Mouse (Mus musculus): Measurements from ENCODE around the gene Ss18l1. TPM values are rescaled to one million over a fixed set of nuclear protein-coding genes. Genes with fewer than 3 reads are reported as not detected.

Gene Ss18l1
- total and polyA plus RNA-seq, 3 experiments: 3.1 to 4.3 TPM; not detected in 1

DNA sequence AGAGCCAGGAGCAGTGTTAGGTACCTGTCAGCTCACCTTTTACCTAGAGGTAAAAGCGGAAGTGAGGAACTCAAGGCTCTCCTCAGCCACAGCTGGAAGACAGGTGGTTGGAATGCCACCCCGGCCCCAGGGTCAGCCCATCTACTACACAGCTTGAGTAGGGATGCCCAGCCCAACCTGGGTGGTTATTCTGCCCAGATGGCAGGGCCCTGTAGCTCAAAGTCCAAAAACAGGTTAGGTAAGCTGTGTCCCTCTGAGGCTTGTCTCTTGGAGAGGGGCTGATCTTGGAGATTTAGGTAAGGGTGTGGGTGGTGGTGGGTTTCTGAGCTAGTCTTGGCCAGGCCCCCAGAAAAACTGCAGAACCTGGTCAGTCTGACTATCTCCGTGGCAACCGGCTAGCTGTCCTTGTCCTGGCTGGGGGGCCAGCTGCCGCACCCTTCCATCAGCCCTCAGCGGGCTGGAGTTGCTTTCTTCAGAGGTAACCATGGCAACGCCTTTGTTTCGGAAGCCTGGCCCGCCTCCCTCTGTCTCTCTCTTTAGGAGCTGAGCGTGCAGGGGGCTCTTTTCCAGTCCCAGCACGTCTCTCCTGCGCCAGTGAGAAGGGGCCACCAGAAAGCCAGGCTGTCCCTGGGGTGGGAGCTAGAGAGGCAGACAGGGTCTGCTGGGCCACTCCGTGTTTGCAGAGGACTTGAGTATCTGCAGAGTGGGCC is 75.3 kb downstream of the Ss18l1 start:
- H3K27ac ChIP-seq (ENCODE audit: control insufficient read depth, low read depth, low read length): no peak overlapping the region
- no peak for TF ChIP-seq POLR2AphosphoS5 (IDR thresholded peaks at IDR 0.05; ENCODE audit: borderline replicate concordance, low read depth, low read length)
- TF ChIP-seq MEF2A (IDR thresholded peaks at IDR 0.05; ENCODE audit: extremely low read depth, insufficient replicate concordance, low read depth, low read length, poor library complexity, severe bottlenecking): no peak
- no peak for TF ChIP-seq TBP (IDR thresholded peaks at IDR 0.05; ENCODE audit: low read depth, low read length)
- no peak for TF ChIP-seq JUND (IDR thresholded peaks at IDR 0.05; ENCODE audit: low read depth, low read length)
- no peak for TF ChIP-seq MAFK (IDR thresholded peaks at IDR 0.05; ENCODE audit: borderline replicate concordance, low read depth, low read length)
- no peak for TF ChIP-seq ZKSCAN1 (IDR thresholded peaks at IDR 0.05; ENCODE audit: low read depth, low read length)
- TF ChIP-seq CHD2 (IDR thresholded peaks at IDR 0.05; ENCODE audit: low read length): no peak
- TF ChIP-seq ZNF384 (IDR thresholded peaks at IDR 0.05; ENCODE audit: low read depth, low read length): no peak
- TF ChIP-seq UBTF (IDR thresholded peaks at IDR 0.05; ENCODE audit: borderline replicate concordance, insufficient read depth, low read depth, low read length): no peak
- TF ChIP-seq SMC3 (IDR thresholded peaks at IDR 0.05; ENCODE audit: low read depth, low read length): no peak
- no peak for TF ChIP-seq CTCF (IDR thresholded peaks at IDR 0.05 in 2 of 3, conservative IDR thresholded peaks at IDR 0.05 in 1 of 3; ENCODE audit: control insufficient read depth in 1 of 3, insufficient read depth in 1 of 3, low read depth in 2 of 3, low read length in 3 of 3, poor library complexity in 1 of 3, severe bottlenecking in 1 of 3)
- TF ChIP-seq CHD1 (IDR thresholded peaks at IDR 0.05; ENCODE audit: low read depth, low read length): no peak
- H3K79me2 ChIP-seq (ENCODE audit: control insufficient read depth, insufficient read depth, low read length, poor library complexity): peaks cover 18% of the 10 kb centered on the region
- no peaks in the 10 kb centered on the region for H3K27me3 ChIP-seq (ENCODE audit: control insufficient read depth in 1 of 2, insufficient read depth in 2 of 2, low read length in 2 of 2)
- peaks cover 9 to 41% of the 10 kb centered on the region in 2 experiments; a peak in 3 of 4 replicates for H3K36me3 ChIP-seq (ENCODE audit: control insufficient read depth in 1 of 2, insufficient read depth in 2 of 2, low read length in 2 of 2)
- no peak for DNase-seq (ENCODE audit: low read depth, low spot score)
- H3K4me3 ChIP-seq (ENCODE audit: control insufficient read depth in 1 of 2, insufficient read depth in 1 of 2, low read depth in 2 of 2, low read length in 2 of 2): no peak overlapping the region
- no peaks in the 10 kb centered on the region for H3K9me3 ChIP-seq (replicated peaks; ENCODE audit: insufficient read depth, low read length)
- peak overlapping the region; percentile 69; the same call in 1 of the 2 replicates for H3K9ac ChIP-seq (ENCODE audit: control insufficient read depth, low read depth, low read length, poor library complexity, severe bottlenecking)
- peaks cover 31 to 46% of the 10 kb centered on the region in 2 experiments for H3K4me1 ChIP-seq (ENCODE audit: control insufficient read depth in 1 of 2, insufficient read depth in 2 of 2, low read length in 2 of 2)

DNA sequence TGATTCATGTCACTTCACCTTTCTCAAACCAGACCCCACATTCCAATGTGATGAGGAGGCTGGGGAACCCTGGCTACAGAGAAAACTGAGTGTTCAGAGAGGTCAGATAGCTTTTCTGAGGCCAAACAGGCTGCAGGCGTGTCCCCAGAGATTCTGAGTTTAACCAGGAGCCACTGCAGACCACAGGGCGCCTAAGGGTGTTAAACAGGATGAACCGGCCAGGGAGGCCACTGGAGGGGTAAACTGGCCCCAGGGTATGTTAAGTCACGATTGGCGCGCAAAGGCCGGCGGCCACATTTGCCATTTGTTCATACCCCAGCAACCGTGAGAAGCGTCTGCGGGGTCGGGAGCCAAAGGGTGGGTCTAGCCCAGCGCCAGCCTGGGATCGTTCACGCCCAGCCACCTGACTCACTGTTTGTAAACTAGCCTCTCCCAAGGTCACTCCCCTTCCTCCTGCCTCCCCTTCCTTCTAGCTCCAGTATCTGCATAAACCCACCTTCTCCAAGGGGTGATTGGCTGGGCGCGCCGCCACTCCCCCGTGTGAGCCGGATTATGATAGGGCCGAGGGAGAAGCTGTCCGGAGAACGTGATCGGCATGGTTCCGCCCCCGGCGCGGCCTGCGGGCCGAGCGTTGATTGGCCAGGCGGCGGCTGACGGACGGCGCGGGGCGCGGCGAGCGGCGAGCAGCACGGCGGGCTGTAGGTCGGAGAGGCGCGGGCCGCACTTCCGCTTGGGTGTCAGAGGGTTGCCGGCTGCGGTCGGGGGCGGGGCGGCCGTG is 76.5 kb downstream of the Ss18l1 start, which contains the start of gene Osbpl2:
Gene Osbpl2 (plus strand): TSS at position 646 of the 778 bp plus-strand sequence.
- H3K4me1 ChIP-seq (ENCODE audit: control insufficient read depth in 1 of 2, insufficient read depth in 2 of 2, low read length in 2 of 2): peaks cover 31 to 46% of the 10 kb centered on the region in 2 experiments
- TF ChIP-seq USF2 (IDR thresholded peaks at IDR 0.05; ENCODE audit: borderline replicate concordance in 1 of 2, insufficient read depth in 1 of 2, low read depth in 1 of 2, low read length in 2 of 2) (0 out of 4 replicates have a peak, but pooled peaks of 1 of the 2 experiments have one; percentile 17), TCF12 (IDR thresholded peaks at IDR 0.05; ENCODE audit: low read depth, low read length) (no peak), CTCF (IDR thresholded peaks at IDR 0.05 in 2 of 3, conservative IDR thresholded peaks at IDR 0.05 in 1 of 3; ENCODE audit: control insufficient read depth in 1 of 3, insufficient read depth in 1 of 3, low read depth in 2 of 3, low read length in 3 of 3, poor library complexity in 1 of 3, severe bottlenecking in 1 of 3) (no peak), MXI1 (IDR thresholded peaks at IDR 0.05; ENCODE audit: low read depth, low read length) (peak; percentile 77), RCOR1 (IDR thresholded peaks at IDR 0.05; ENCODE audit: low read depth, low read length) (no peak), ELF1 (IDR thresholded peaks at IDR 0.05; ENCODE audit: low read depth, low read length) (peak; percentile 73), HCFC1 (IDR thresholded peaks at IDR 0.05; ENCODE audit: low read depth, low read length) (peak; percentile 70), NELFE (IDR thresholded peaks at IDR 0.05; ENCODE audit: low read depth, low read length) (peak; percentile 49), SMC3 (IDR thresholded peaks at IDR 0.05; ENCODE audit: low read depth, low read length) (no peak), JUND (IDR thresholded peaks at IDR 0.05; ENCODE audit: low read depth, low read length) (no peak), TAL1 (IDR thresholded peaks at IDR 0.05; ENCODE audit: low read length) (no peak), UBTF (IDR thresholded peaks at IDR 0.05; ENCODE audit: borderline replicate concordance, insufficient read depth, low read depth, low read length) (0 out of 2 replicates have a peak, but pooled peaks have one; percentile 23), POLR2AphosphoS2 (IDR thresholded peaks at IDR 0.05; ENCODE audit: low read length) (peak; percentile 72; the same call in 1 of the 2 replicates), USF1 (IDR thresholded peaks at IDR 0.05; ENCODE audit: low read depth, low read length) (peak; percentile 86), NRF1 (IDR thresholded peaks at IDR 0.05; ENCODE audit: insufficient read depth, low read depth, low read length, poor library complexity, severe bottlenecking) (peak; percentile 33; the same call in 1 of the 2 replicates), MEF2A (IDR thresholded peaks at IDR 0.05; ENCODE audit: extremely low read depth, insufficient replicate concordance, low read depth, low read length, poor library complexity, severe bottlenecking) (no peak; the same call in 1 of the 2 replicates), POLR2A (IDR thresholded peaks at IDR 0.05; ENCODE audit: control insufficient read depth in 1 of 2, insufficient read depth in 1 of 2, low read depth in 1 of 2, low read length in 2 of 2, poor library complexity in 1 of 2) (peak in 1 of 2 experiments; percentile 55; a peak in 1 of 4 replicates), GATA1 (IDR thresholded peaks at IDR 0.05; ENCODE audit: low read depth, low read length) (no peak), CHD1 (IDR thresholded peaks at IDR 0.05; ENCODE audit: low read depth, low read length) (no peak)

More for the DNA sequence above, 76.5 kb downstream of the Ss18l1 start, which contains the start of gene Osbpl2:
- Histone ChIP-seq H3K79me2 (ENCODE audit: control insufficient read depth, insufficient read depth, low read length, poor library complexity) (peaks cover 21% of the 10 kb centered on the region), H3K4me3 (ENCODE audit: control insufficient read depth in 1 of 2, insufficient read depth in 1 of 2, low read depth in 2 of 2, low read length in 2 of 2) (peak within 1 kb of the TSS; percentile 79 to 94), H3K27me3 (ENCODE audit: control insufficient read depth in 1 of 2, insufficient read depth in 2 of 2, low read length in 2 of 2) (no peaks in the 10 kb centered on the region), H3K9me3 (replicated peaks; ENCODE audit: insufficient read depth, low read length) (no peaks in the 10 kb centered on the region), H3K27ac (ENCODE audit: control insufficient read depth, low read depth, low read length) (peak within 1 kb of the TSS; percentile 87), H3K9ac (ENCODE audit: control insufficient read depth, low read depth, low read length, poor library complexity, severe bottlenecking) (peak within 1 kb of the TSS; percentile 94), H3K36me3 (ENCODE audit: control insufficient read depth in 1 of 2, insufficient read depth in 2 of 2, low read length in 2 of 2) (peaks cover 12 to 41% of the 10 kb centered on the region in 2 experiments; a peak in 3 of 4 replicates)
- DNase-seq (ENCODE audit: low read depth, low spot score): peak; percentile 99

All from MEL (cell line).